In the genomic region with DNA sequence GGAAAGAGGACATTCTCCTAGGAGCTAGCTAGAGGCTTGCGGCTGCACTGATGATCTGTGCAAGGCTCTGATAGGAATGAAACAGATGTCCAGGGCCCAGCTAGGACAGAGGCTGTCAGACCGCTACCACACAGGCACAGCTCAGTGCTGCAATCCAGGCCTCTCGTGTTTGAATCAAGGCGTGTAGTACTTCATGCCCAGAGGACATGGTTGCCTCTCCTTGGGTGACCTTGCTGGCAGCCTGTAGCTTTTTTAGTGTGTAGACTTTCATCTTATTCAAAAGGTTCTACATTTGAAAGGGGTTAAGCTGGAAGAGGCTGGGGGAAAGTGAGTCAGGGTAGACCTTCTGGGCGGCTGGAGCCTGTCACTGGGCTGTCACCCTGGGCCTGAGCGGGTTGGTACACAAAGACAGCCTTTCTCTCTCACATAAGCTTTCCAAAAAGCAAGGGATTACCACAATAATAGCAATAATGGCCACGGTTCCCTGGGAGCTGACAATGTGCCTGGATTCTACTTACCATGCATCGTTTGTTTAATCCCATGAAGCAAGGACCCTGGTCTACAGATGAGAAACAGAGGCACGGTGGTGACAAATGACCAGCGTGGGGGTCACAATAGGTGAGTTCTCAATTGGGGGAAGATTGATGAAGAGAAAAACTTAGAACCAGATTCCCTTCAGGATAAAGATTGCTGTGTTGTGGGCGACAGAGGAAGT, we compare ENCODE assay signal across 14 mouse cellular contexts.
DNase-seq lines count a peak whose midpoint lies in the region; ATAC-seq and TF ChIP-seq lines count a peak whose summit lies in the region.
"Had no signal": no experiment of that assay in that cellular context is flagged by ENCODE, and none has a peak within 500 bp of the region (broad histone marks: within the 10 kb centered on the region; RNA-seq: fewer than 3 reads in every experiment).

No protein-coding gene starts in this region.

- H3K4me3 ChIP-seq in lung, postnatal 0 days (ENCODE audit: low read depth, low read length): no peak overlapping the region
- H3K4me3 ChIP-seq in forebrain, embryonic 11.5 days (ENCODE audit: low read depth, low read length): no peak overlapping the region
- no peak overlapping the region for H3K4me3 ChIP-seq in hindbrain, embryonic 14.5 days (replicated peaks; ENCODE audit: low read length)
- no peak overlapping the region for H3K4me3 ChIP-seq in midbrain, postnatal 0 days (ENCODE audit: low read depth, low read length)
- H3K4me3 ChIP-seq: embryonic facial prominence, embryonic 15.5 days; neural tube, embryonic 12.5 days had no signal

- 78% methylated on average over 11 of the region's 11 CpGs for WGBS in lung, postnatal 0 days
- 34% methylated on average over 11 of the region's 11 CpGs for WGBS in forebrain, embryonic 11.5 days
- WGBS in hindbrain, embryonic 14.5 days: 30% methylated on average over 11 of the region's 11 CpGs
- WGBS in midbrain, postnatal 0 days: 29% methylated on average over 11 of the region's 11 CpGs

- H3K4me2 ChIP-seq in lung, postnatal 0 days (replicated peaks; ENCODE audit: low read depth, low read length): no peak overlapping the region
- H3K4me2 ChIP-seq in forebrain, embryonic 11.5 days (ENCODE audit: low read depth, low read length, severe bottlenecking): no peak overlapping the region
- no peak overlapping the region for H3K4me2 ChIP-seq in hindbrain, embryonic 14.5 days (replicated peaks)
- no peak overlapping the region for H3K4me2 ChIP-seq in midbrain, postnatal 0 days (ENCODE audit: low read depth, low read length, poor library complexity, severe bottlenecking)
- H3K4me2 ChIP-seq: embryonic facial prominence, embryonic 15.5 days; heart, embryonic 11.5 days; neural tube, embryonic 12.5 days had no signal

- no peaks in the 10 kb centered on the region for H3K9me3 ChIP-seq in lung, postnatal 0 days (ENCODE audit: low read length)
- H3K9me3 ChIP-seq in forebrain, embryonic 11.5 days (ENCODE audit: control insufficient read depth, low read length): no peaks in the 10 kb centered on the region; the same call in 1 of the 2 replicates
- no peaks in the 10 kb centered on the region for H3K9me3 ChIP-seq in hindbrain, embryonic 14.5 days (ENCODE audit: control insufficient read depth, low read length)
- H3K9me3 ChIP-seq in midbrain, postnatal 0 days (ENCODE audit: low read length): no peaks in the 10 kb centered on the region
- H3K9me3 ChIP-seq: embryonic facial prominence, embryonic 15.5 days; neural tube, embryonic 12.5 days had no signal

- ATAC-seq in lung, postnatal 0 days: peak; percentile 65
- ATAC-seq in forebrain, embryonic 11.5 days (replicated peaks; ENCODE audit: low FRiP score): peak; percentile 55
- ATAC-seq in hindbrain, embryonic 14.5 days (ENCODE audit: low FRiP score): peak; percentile 59; the same call in 1 of the 2 replicates
- peak; percentile 49; the same call in 1 of the 2 replicates for ATAC-seq in midbrain, postnatal 0 days (ENCODE audit: low FRiP score)

- no peak overlapping the region for H3K27ac ChIP-seq in lung, postnatal 0 days (ENCODE audit: low read length)
- 0 out of 2 replicates have a peak overlapping the region, but pooled peaks have one; percentile 50 for H3K27ac ChIP-seq in forebrain, embryonic 11.5 days (ENCODE audit: low read depth, low read length)
- H3K27ac ChIP-seq in hindbrain, embryonic 14.5 days: no peak overlapping the region
- no peak overlapping the region for H3K27ac ChIP-seq in midbrain, postnatal 0 days (ENCODE audit: low read depth, low read length)
- H3K27ac ChIP-seq: embryonic facial prominence, embryonic 15.5 days; neural tube, embryonic 12.5 days had no signal

- no peaks in the 10 kb centered on the region for H3K4me1 ChIP-seq in lung, postnatal 0 days (ENCODE audit: insufficient read depth, low read depth, low read length)
- H3K4me1 ChIP-seq in forebrain, embryonic 11.5 days (replicated peaks; ENCODE audit: control insufficient read depth, insufficient read depth, low read length): no peaks in the 10 kb centered on the region
- no peaks in the 10 kb centered on the region for H3K4me1 ChIP-seq in hindbrain, embryonic 14.5 days (replicated peaks; ENCODE audit: control insufficient read depth, insufficient read depth, low read length)
- H3K4me1 ChIP-seq in midbrain, postnatal 0 days (ENCODE audit: insufficient read depth, low read length): no peaks in the 10 kb centered on the region
- H3K4me1 ChIP-seq: embryonic facial prominence, embryonic 15.5 days; neural tube, embryonic 12.5 days had no signal

- no peaks in the 10 kb centered on the region for H3K36me3 ChIP-seq in lung, postnatal 0 days (ENCODE audit: insufficient read depth, low read length)
- H3K36me3 ChIP-seq in forebrain, embryonic 11.5 days (ENCODE audit: control insufficient read depth, insufficient read depth, low read length): no peaks in the 10 kb centered on the region
- H3K36me3 ChIP-seq in hindbrain, embryonic 14.5 days (replicated peaks; ENCODE audit: control insufficient read depth, insufficient read depth): no peaks in the 10 kb centered on the region
- H3K36me3 ChIP-seq in midbrain, postnatal 0 days (ENCODE audit: insufficient read depth, low read length): no peaks in the 10 kb centered on the region
- H3K36me3 ChIP-seq: embryonic facial prominence, embryonic 15.5 days; neural tube, embryonic 12.5 days had no signal

- DNase-seq in lung, postnatal 0 days (ENCODE audit: low spot score): peak; percentile 28
- no peak for DNase-seq in lung, postnatal 25 days (ENCODE audit: low spot score)
- peak; percentile 54 for DNase-seq in forebrain, embryonic 11.5 days (ENCODE audit: low spot score)
- no peak for DNase-seq in hindbrain, embryonic 14.5 days (ENCODE audit: low spot score)
- DNase-seq in midbrain, postnatal 0 days (ENCODE audit: low spot score): peak; percentile 10
- DNase-seq in spleen, postnatal 36 days (ENCODE audit: low spot score in 2 of 2): no peak
- DNase-seq in gastrocnemius, postnatal 4 days (ENCODE audit: low spot score in 2 of 2): no peak
- DNase-seq: cerebellum, postnatal 14 days; lung, adult 18-20 months; right cerebral cortex, adult 18-20 months; thymus, postnatal 25 days had no signal

- TF ChIP-seq EP300 in lung, postnatal 0 days (IDR thresholded peaks at IDR 0.05): no peak

- no peaks in the 10 kb centered on the region for H3K27me3 ChIP-seq in lung, postnatal 0 days (replicated peaks; ENCODE audit: insufficient read depth, low read length)
- no peaks in the 10 kb centered on the region for H3K27me3 ChIP-seq in forebrain, embryonic 11.5 days (ENCODE audit: control insufficient read depth, insufficient read depth, low read length)
- H3K27me3 ChIP-seq in hindbrain, embryonic 14.5 days (ENCODE audit: control insufficient read depth, insufficient read depth, low read length): no peaks in the 10 kb centered on the region
- H3K27me3 ChIP-seq in midbrain, postnatal 0 days (ENCODE audit: insufficient read depth, low read length): no peaks in the 10 kb centered on the region
- H3K27me3 ChIP-seq: embryonic facial prominence, embryonic 15.5 days; neural tube, embryonic 12.5 days had no signal

- no peak for TF ChIP-seq CTCF in lung, postnatal 0 days (IDR thresholded peaks at IDR 0.05)
- TF ChIP-seq CTCF in midbrain, postnatal 0 days (IDR thresholded peaks at IDR 0.05): no peak

- no peak overlapping the region for H3K9ac ChIP-seq in lung, postnatal 0 days (replicated peaks; ENCODE audit: low read depth)
- H3K9ac ChIP-seq in forebrain, embryonic 11.5 days (ENCODE audit: low read length): no peak overlapping the region
- no peak overlapping the region for H3K9ac ChIP-seq in hindbrain, embryonic 14.5 days
- no peak overlapping the region for H3K9ac ChIP-seq in midbrain, postnatal 0 days (replicated peaks; ENCODE audit: low read length, poor library complexity, severe bottlenecking)
- H3K9ac ChIP-seq: embryonic facial prominence, embryonic 15.5 days; neural tube, embryonic 12.5 days had no signal

Comparison
In these comparisons a context has a peak if more than half of its experiments do, and no peak if none do; other contexts are left out.
1. DNase-seq: peak in lung, postnatal 0 days (single experiment), forebrain, embryonic 11.5 days (single experiment) and midbrain, postnatal 0 days (single experiment); none in lung, postnatal 25 days (single experiment), hindbrain, embryonic 14.5 days (single experiment), spleen, postnatal 36 days (0 of 2) and gastrocnemius, postnatal 4 days (0 of 2).
2. Peak in every context shown above with its lines, with median percentiles within 50 percentile points of each other: ATAC-seq.